Mouse (Mus musculus) right cerebral cortex, adult 2 months (tissue): ENCODE measurements at regions not wholly inside any gene's neighbourhood (a gene's known extent, or its start where the extent isn't known, plus 50 kb on each side); places are given as distances from the start of the nearest gene placed in this dataset.
"Not testable (repeated sequence)": the region's sequence is repeated elsewhere in the genome, so short reads cannot be mapped to it uniquely, and the experiment has no call there.

Source experiments
- DNase-seq, 2 experiments: peaks; one replicate each; pipeline ENCODE4 v3.0.0; 2021 to 2022; ENCODE audit warnings: low spot score in 2 of 2

DNA sequence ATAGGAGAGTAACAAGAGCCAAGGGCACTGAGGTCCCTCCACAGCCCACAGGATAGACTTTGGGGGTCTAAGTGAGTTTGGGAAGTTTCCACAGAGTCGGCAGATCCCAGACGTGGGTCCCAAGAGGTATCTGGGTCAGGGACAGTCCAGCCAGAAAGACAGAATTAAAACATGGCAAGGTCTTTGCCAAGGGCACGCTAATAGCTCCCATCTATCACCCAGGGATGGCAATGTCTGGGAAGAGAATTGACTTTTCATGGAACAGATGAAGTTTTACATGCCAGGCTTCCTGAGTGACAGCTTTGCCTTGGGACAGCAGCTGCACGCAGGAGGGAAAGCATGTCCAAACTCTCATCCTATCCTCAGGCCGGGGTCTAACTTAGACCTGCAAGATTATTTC lies 563.5 kb downstream of the Gm10330 start:
- not testable (repeated sequence) for DNase-seq

DNA sequence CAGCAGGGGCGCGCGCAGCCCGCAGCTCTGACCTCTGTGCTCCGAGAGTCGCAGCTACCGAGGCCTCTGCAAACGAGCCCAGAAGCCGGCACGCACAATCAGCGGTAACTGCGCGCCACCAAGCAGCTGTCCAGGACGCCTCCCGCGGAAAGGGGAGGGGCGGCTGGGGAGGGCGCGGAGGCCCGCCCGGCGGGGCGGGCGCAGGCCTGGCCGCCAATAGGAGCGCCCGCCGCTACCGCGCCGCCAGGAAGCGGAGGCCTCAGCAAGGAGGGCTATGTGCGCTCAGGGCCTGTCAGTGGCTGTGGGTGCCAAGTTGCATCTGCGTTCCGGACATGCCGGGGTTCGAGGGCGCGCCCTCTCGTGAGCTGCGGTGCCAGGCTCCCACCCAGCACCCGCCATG lies 590.5 kb downstream of the Gm10330 start:
- peak; percentile 1 for DNase-seq

GRCm38 (mm10) chr12:23189110-23189509 lies 591.0 kb downstream of the Gm10330 start:
- DNase-seq: not testable (repeated sequence)
